Mouse (Mus musculus) midbrain, embryonic 13.5 days (tissue): ENCODE measurements around the gene Klrb1b. TPM values are rescaled to one million over a fixed set of nuclear protein-coding genes. Genes with fewer than 3 reads are reported as not detected.

Experiments used
- ATAC-seq: fragments of 200-750 bp; cut with Nextera tagmentation; 2 replicates; pipeline ENCODE4 v1.8.0; 2017; ENCODE audit warnings: mild to moderate bottlenecking, moderate TSS enrichment, moderate library complexity
- H3K27ac ChIP-seq: fragments of 300-500 bp; sonication (generic); 2 replicates; pipeline ENCODE4 v1.5.1; 2015; ENCODE audit warnings: inconsistent platforms, mild to moderate bottlenecking, moderate library complexity
- H3K27me3 ChIP-seq: fragments of 300-500 bp; sonication (generic); 2 replicates; pipeline ENCODE4 v1.6.1; 2015; ENCODE audit warnings: mild to moderate bottlenecking, inconsistent platforms
- H3K36me3 ChIP-seq: fragments of 300-500 bp; sonication (generic); 2 replicates; pipeline ENCODE4 v1.6.1; 2015; ENCODE audit warnings: mild to moderate bottlenecking, inconsistent platforms
- H3K4me1 ChIP-seq: fragments of 300-500 bp; sonication (generic); replicated peaks from 2 replicates; pipeline ENCODE4 v1.6.1; 2015; ENCODE audit warnings: inconsistent platforms
- H3K4me2 ChIP-seq: fragments of 300-500 bp; sonication (generic); replicated peaks from 2 replicates; pipeline ENCODE4 v1.6.1; 2015; ENCODE audit warnings: moderate library complexity, mild to moderate bottlenecking, inconsistent platforms
- H3K4me3 ChIP-seq: fragments of 300-500 bp; sonication (generic); replicated peaks from 2 replicates; pipeline ENCODE4 v1.5.1; 2015; ENCODE audit warnings: mild to moderate bottlenecking, inconsistent platforms
- H3K9ac ChIP-seq: fragments of 300-500 bp; sonication (generic); replicated peaks from 2 replicates; pipeline ENCODE4 v1.6.1; 2015; ENCODE audit warnings: mild to moderate bottlenecking, inconsistent platforms
- H3K9me3 ChIP-seq: fragments of 300-500 bp; sonication (generic); 2 replicates; pipeline ENCODE4 v1.6.1; 2016; ENCODE audit warnings: mild to moderate bottlenecking, inconsistent platforms
- WGBS: fragments of 180-500 bp; shearing (Covaris S2); methylation state at CpG from one replicate; pipeline ENCODE4 v1.1.7; 2015; 5-methylcytosine and 5-hydroxymethylcytosine counted together
- polyA plus RNA-seq: library from polyadenylated mRNA; unstranded; fragments of >200 nt; fragmentation: Nextera tagmentation; extraction: Ambion mirVana; gene quantifications from 2 replicates; pipeline ENCODE4 v1.2.1, GENCODE M21; 2015

The Klrb1b gene
- polyA plus RNA-seq = not detected in 2 replicates

DNA sequence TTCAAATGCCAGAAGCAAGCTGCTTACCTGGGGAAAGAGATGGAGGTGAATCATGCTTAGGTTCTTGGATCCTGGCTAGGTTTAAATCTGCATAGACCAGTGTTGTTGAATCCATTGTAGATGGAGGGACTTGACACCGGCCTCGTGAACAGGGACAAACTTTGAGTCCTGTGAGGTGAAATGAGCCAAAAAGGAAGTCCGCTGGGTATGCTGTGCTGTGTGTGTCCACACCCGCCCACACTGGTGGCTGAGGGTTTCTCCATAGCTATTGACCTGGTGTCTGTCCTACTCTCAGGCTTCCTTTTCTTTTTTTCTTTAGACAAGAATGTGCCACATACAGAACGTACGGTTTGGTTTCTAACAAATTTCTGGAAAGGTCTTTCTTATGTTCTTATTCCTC is at the start of gene Klrb1b, which contains the start of gene Gm44511:
TSS of gene Klrb1b (minus strand) at position 200 of the 400 bp plus-strand sequence.
TSS of gene Gm44511 (minus strand) at position 184 of the 400 bp plus-strand sequence.
- no peak within 1 kb of the TSS for H3K9ac ChIP-seq
- no peaks in the 10 kb centered on the region for H3K27me3 ChIP-seq
- H3K27ac ChIP-seq = no peak within 1 kb of the TSS
- 90% methylated on average over 6 of the region's 6 CpGs for WGBS
- H3K4me2 ChIP-seq = no peak within 1 kb of the TSS
- no peaks in the 10 kb centered on the region for H3K36me3 ChIP-seq
- no peak for ATAC-seq
- no peaks in the 10 kb centered on the region for H3K9me3 ChIP-seq
- H3K4me1 ChIP-seq = no peaks in the 10 kb centered on the region
- H3K4me3 ChIP-seq = no peak within 1 kb of the TSS

DNA sequence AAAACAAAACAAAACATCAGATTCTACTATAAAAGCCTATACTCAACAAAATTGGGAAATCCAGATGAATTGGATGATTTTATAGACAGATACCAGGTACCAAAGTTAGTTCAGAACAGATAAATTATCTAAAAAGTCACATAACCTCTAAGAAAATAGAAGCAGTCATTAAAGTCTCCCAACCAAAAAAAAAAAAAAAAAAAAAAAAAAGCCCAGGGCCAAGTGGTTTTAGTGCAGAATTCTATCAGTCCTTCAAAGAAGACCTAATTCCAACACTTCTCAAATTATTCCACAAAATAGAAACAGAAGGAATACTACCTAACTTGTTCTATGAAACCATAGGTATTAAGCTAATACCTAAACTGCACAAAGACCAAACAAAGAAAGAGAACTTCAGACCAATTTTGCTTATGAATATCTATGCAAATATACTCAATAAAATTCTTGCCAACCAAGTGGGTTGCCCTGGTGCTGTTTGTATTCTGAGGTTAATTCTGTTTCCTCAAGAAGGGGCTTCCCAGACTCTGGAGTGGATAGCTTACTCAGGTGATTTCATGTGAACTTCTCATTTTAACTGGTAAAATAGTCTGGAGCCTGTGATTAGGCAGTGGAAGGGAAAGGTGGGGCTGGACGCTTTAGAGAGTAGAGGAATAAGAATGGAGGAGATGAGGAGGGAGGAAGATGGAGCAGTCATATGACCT is 45.9 kb upstream of the Klrb1b start:
- no peak overlapping the region for H3K9ac ChIP-seq

DNA sequence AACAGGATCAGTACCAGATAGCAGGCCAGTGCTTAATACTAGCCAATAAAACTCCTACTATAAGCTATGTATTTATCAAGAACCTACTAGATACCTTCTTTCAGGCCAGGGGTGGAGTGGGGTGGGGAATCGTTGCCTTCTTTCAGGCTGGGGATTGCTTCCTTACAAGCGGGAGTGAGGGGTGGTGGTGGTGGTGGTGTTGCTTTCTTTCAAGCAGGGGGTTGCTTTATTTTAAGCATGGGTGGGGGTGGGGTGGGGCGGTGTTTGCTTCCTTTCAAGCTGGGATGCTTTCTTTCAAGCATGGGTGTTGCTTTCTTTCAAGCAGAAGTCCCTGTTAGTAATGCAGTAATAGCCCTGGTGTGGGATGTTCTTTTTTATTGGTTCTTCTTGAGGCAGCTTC is 42.7 kb upstream of the Klrb1b start:
- Histone ChIP-seq H3K9ac (no peak overlapping the region), H3K36me3 (no peaks in the 10 kb centered on the region), H3K4me1 (no peaks in the 10 kb centered on the region), H3K27me3 (no peaks in the 10 kb centered on the region), H3K9me3 (no peaks in the 10 kb centered on the region), H3K4me3 (no peak overlapping the region), H3K4me2 (no peak overlapping the region), H3K27ac (no peak overlapping the region)
- ATAC-seq = no peak
- 4% methylated on average over 3 of the region's 3 CpGs for WGBS

More for the DNA sequence above, 45.9 kb upstream of the Klrb1b start:
- Histone ChIP-seq H3K27ac (no peak overlapping the region), H3K4me2 (no peak overlapping the region), H3K9me3 (0 out of 2 replicates have a peak, but pooled peaks cover 2% of the 10 kb centered on the region), H3K4me1 (no peaks in the 10 kb centered on the region), H3K36me3 (no peaks in the 10 kb centered on the region), H3K27me3 (no peaks in the 10 kb centered on the region), H3K4me3 (no peak overlapping the region)
- ATAC-seq = no peak
- 76% methylated on average over 1 of the region's 1 CpGs for WGBS

DNA sequence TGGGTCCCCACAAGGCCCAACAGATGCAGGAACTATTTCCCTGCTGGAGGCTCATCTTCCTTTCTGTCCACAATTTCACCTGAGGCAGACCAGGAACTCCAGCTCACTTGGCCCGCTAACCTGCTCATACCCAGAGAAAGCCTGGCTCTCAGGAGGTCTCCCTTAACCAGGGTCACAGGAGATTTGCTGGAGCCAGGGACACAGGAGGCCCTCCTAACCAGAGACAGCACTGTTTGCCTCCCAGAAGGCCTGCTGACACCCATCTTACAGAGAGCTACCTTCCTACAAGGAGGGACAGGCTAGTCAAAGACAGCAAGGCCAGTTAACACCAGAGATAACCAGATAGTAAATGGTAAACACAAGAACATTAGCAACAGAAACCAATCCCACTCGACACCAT is 31.8 kb upstream of the Klrb1b start:
- H3K27ac ChIP-seq = no peak overlapping the region
- no peak overlapping the region for H3K9ac ChIP-seq
- no peak for ATAC-seq
- WGBS = 95% methylated on average over 2 of the region's 2 CpGs
- H3K4me1 ChIP-seq = peaks cover 8% of the 10 kb centered on the region; the same call in 1 of the 2 replicates
- no peak overlapping the region for H3K4me2 ChIP-seq
- no peaks in the 10 kb centered on the region for H3K36me3 ChIP-seq
- no peak overlapping the region for H3K4me3 ChIP-seq
- no peaks in the 10 kb centered on the region for H3K9me3 ChIP-seq
- 0 out of 2 replicates have a peak, but pooled peaks cover 3% of the 10 kb centered on the region for H3K27me3 ChIP-seq

DNA sequence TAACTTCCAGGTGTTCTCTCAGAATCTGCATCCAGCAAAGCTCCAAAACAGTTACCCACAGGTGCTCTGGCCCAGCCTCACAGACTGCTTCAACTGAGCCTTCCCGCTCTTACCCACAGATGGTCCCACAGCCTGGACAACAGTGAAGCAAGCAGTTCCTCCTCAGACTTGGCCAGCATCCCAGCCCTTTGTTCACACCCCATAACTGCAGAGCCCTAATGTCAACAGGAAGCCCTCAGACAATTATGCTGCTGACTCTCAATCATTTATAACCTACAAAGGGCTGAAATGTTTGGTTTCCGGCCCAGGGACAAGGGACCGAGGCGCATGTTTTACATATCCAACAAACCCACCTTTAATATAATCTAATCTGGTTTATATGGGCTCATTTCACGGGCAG is 30.1 kb upstream of the Klrb1b start:
- H3K9me3 ChIP-seq = no peaks in the 10 kb centered on the region
- 0 out of 2 replicates have a peak, but pooled peaks cover 3% of the 10 kb centered on the region for H3K27me3 ChIP-seq
- ATAC-seq = peak; percentile 51
- H3K9ac ChIP-seq = no peak overlapping the region
- 73% methylated on average over 5 of the region's 5 CpGs for WGBS
- H3K27ac ChIP-seq = no peak overlapping the region
- H3K4me2 ChIP-seq = no peak overlapping the region
- H3K4me1 ChIP-seq = peaks cover 8% of the 10 kb centered on the region; the same call in 1 of the 2 replicates
- no peaks in the 10 kb centered on the region for H3K36me3 ChIP-seq
- no peak overlapping the region for H3K4me3 ChIP-seq

DNA sequence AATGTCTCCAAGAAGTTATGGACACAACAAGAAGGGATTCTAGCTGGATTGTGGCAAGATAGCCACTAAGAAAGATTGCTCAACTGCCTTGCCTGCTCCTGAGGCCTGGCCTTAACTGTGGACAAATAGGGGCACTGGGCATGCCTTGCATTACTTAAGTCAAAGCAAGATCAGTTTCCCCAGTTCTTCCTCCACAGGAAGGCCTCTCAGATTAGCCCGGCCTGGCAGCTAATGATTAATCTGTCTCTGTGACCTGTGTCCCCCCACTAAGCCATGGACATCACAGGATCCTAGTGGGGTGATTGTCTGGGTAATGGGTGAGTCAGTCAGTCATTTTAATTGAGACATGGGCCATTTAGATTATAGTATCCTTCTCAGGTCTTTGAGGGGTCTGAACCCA is 29.3 kb upstream of the Klrb1b start:
- 88% methylated on average over 1 of the region's 1 CpGs for WGBS
- peaks cover 8% of the 10 kb centered on the region; the same call in 1 of the 2 replicates for H3K4me1 ChIP-seq
- ATAC-seq = no peak
- H3K27ac ChIP-seq = no peak overlapping the region
- no peak overlapping the region for H3K4me2 ChIP-seq
- H3K36me3 ChIP-seq = no peaks in the 10 kb centered on the region
- H3K9me3 ChIP-seq = no peaks in the 10 kb centered on the region
- no peak overlapping the region for H3K9ac ChIP-seq
- H3K27me3 ChIP-seq = 0 out of 2 replicates have a peak, but pooled peaks cover 3% of the 10 kb centered on the region
- H3K4me3 ChIP-seq = no peak overlapping the region

DNA sequence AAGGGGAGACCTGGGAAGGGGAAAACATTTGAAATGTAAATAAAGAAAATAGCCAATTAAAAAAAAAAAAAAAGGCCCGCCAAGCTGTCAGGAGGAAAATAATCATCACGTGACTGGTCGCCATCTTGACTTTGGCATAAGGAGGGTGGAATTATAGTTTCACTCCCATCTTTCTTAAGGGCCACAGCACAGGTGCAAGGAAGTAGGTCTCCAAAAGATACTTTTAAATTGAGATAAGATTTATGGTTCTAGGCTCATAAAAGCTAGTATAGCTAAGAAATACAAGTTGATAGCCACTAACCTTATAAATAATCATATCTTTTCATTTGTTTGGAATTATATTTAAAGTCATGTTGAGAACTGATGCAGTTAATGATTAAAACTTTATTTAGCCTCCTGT is 28.8 kb upstream of the Klrb1b start:
- WGBS = 97% methylated on average over 3 of the region's 3 CpGs
- no peaks in the 10 kb centered on the region for H3K36me3 ChIP-seq
- ATAC-seq = no peak
- no peaks in the 10 kb centered on the region for H3K9me3 ChIP-seq
- no peak overlapping the region for H3K9ac ChIP-seq
- H3K27me3 ChIP-seq = 0 out of 2 replicates have a peak, but pooled peaks cover 3% of the 10 kb centered on the region
- H3K4me3 ChIP-seq = no peak overlapping the region
- H3K27ac ChIP-seq = no peak overlapping the region
- peaks cover 8% of the 10 kb centered on the region; the same call in 1 of the 2 replicates for H3K4me1 ChIP-seq
- H3K4me2 ChIP-seq = no peak overlapping the region

DNA sequence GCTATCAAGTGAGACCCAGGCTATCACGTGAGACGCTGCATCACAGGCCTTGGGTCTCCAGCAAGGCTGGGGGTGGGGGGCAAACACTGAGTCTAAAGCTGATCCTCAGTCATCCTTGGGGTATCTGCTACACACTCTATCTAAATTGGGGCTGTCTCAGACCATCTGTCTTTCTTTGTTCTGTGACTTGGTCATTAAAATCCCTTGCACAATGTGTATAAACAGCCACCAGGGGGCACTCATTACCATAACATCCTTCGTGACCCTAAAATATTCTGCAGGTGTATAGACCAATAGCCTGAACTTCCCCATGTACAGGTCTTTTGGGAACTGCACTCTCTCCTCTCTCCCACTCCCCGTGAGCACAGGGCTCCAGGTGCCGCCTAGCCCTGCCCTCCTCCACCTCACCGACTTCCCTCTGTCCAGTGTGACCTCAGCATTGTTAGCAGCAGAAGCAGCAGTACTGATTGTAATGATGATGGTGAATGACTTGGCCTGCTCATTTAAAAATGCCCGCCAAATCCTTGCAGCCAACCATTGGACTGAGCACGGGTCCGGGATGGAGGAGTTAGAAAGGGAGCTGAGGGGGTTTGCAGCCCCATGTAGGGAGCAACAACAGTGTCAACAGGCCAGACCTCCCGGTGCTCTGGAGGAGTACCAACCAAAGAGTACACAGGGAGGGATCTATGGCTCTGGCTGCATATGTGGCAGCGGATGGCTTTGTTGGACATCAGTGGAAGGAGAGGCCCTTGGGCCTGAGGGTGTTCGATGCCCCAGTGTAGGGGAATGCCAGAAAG is 28.1 kb upstream of the Klrb1b start:
- H3K4me1 ChIP-seq = peaks cover 8% of the 10 kb centered on the region; the same call in 1 of the 2 replicates
- H3K9me3 ChIP-seq = no peaks in the 10 kb centered on the region
- H3K4me3 ChIP-seq = no peak overlapping the region
- H3K9ac ChIP-seq = no peak overlapping the region
- 0 out of 2 replicates have a peak, but pooled peaks cover 3% of the 10 kb centered on the region for H3K27me3 ChIP-seq
- ATAC-seq = peak; percentile 88
- no peak overlapping the region for H3K27ac ChIP-seq
- WGBS = 48% methylated on average over 12 of the region's 12 CpGs
- H3K36me3 ChIP-seq = no peaks in the 10 kb centered on the region
- H3K4me2 ChIP-seq = peak overlapping the region; percentile 19; the same call in 1 of the 2 replicates

DNA sequence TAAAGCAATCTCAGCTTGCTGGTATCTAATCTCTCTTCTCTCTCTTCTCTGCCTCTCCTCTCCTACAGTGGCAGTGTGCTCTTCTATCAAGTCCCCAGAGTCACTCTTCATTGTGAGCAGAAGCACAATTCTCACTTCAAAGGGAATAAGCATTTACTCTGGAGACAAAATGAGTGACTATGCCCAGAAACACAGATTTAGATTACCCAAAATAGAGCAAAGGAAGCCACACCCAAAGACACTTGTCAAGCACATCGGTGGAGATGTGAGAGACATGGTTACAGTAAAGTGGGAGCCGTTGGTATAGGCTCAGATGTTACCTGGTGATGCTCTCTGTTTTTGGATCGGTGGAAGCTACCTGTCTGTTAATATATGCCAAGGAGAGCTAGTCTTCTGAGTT is 26.6 kb upstream of the Klrb1b start:
- ATAC-seq = no peak
- H3K4me2 ChIP-seq = no peak overlapping the region
- no peak overlapping the region for H3K4me3 ChIP-seq
- H3K27ac ChIP-seq = no peak overlapping the region
- peaks cover 8% of the 10 kb centered on the region; the same call in 1 of the 2 replicates for H3K4me1 ChIP-seq
- H3K27me3 ChIP-seq = no peaks in the 10 kb centered on the region
- H3K9ac ChIP-seq = no peak overlapping the region
- no peaks in the 10 kb centered on the region for H3K9me3 ChIP-seq
- H3K36me3 ChIP-seq = no peaks in the 10 kb centered on the region
- 96% methylated on average over 3 of the region's 3 CpGs for WGBS

DNA sequence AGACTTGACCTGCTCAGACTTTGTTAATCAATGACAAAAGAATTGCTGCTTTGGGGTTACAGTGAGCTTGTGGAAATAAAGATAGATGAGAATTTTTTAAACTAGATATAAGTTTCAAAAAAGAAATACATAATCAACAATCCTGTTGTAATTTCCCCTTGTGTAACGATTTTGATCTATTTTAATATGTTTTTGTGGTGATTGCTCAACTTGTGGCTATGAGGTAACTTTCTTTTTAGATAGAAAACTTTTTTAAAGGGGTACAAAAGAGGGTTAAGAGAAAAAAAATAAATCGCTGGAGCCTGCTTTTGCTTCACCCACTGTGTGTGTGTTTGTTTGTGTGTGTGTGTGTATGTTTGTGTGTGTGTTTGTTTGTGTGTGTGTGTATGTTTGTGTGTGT is 25.0 kb upstream of the Klrb1b start:
- Histone ChIP-seq H3K36me3 (no peaks in the 10 kb centered on the region), H3K27ac (no peak overlapping the region), H3K4me3 (no peak overlapping the region), H3K4me1 (peaks cover 8% of the 10 kb centered on the region; the same call in 1 of the 2 replicates), H3K9ac (no peak overlapping the region), H3K4me2 (no peak overlapping the region), H3K9me3 (no peaks in the 10 kb centered on the region), H3K27me3 (no peaks in the 10 kb centered on the region)
- 87% methylated on average over 2 of the region's 2 CpGs for WGBS
- ATAC-seq = no peak

DNA sequence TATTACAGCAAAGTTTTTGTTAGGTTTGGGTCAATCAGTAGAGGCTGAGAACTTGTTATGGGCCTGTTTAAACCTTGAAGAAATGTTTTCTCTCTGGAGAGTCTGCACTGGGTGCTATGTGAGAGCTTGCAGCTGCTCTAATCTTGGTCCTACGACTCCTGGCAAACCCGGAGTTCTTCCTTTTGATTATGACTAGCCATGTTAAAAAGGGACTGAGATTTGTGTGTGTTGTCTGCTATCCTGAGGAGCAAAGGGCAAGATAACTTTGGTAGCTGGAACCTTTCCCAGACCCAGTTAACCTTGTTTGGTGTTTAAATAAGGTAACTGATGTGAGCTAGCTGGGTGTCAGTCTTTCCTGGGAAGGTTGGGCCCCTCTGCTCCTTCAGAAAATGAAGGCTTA is 24.5 kb upstream of the Klrb1b start:
- Histone ChIP-seq H3K27ac (no peak overlapping the region), H3K4me3 (no peak overlapping the region), H3K4me1 (peaks cover 8% of the 10 kb centered on the region; the same call in 1 of the 2 replicates), H3K27me3 (no peaks in the 10 kb centered on the region), H3K36me3 (no peaks in the 10 kb centered on the region), H3K9me3 (no peaks in the 10 kb centered on the region), H3K9ac (no peak overlapping the region), H3K4me2 (no peak overlapping the region)
- whole genome bisulfite sequencing = 77% methylated on average over 2 of the region's 2 CpGs
- no peak for ATAC-seq

DNA sequence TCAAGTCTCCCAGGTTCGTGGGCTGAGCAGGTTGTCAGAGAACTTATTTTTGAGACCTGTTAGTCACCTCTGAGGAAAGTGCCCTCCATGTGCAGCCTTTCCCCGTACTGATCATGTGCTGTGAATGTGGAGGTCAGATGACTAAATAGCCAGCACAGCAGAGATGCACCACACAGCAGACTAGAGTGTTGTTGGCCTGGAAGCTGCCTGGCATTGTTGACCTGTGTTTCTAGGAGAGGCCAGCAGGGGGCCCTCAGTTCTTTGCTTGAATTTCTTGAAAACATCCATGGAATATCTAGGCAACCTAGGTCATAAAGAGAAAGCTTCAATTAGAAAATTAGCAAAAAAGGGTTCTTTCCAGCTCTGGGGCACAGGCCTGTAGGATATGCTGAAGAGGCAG is 23.8 kb upstream of the Klrb1b start:
- peaks cover 8% of the 10 kb centered on the region; the same call in 1 of the 2 replicates for H3K4me1 ChIP-seq
- no peak for ATAC-seq
- no peaks in the 10 kb centered on the region for H3K9me3 ChIP-seq
- 64% methylated on average over 2 of the region's 2 CpGs for WGBS
- no peaks in the 10 kb centered on the region for H3K27me3 ChIP-seq
- no peak overlapping the region for H3K27ac ChIP-seq
- no peak overlapping the region for H3K4me3 ChIP-seq
- H3K9ac ChIP-seq = no peak overlapping the region
- H3K36me3 ChIP-seq = no peaks in the 10 kb centered on the region
- H3K4me2 ChIP-seq = no peak overlapping the region
